Mouse (Mus musculus) regulatory T cell (primary cell): Measurements from ENCODE around the gene Pprc1.

ENCODE experiments used
- in situ Hi-C: fragments of 300-600 bp; cut with MboI, MseI; formaldehyde crosslinking; loops from one replicate; pipeline ENCODE4 v1.15.1; 2025; ENCODE audit warnings: high pct_unique_total_duplicates

Gene Pprc1

DNA sequence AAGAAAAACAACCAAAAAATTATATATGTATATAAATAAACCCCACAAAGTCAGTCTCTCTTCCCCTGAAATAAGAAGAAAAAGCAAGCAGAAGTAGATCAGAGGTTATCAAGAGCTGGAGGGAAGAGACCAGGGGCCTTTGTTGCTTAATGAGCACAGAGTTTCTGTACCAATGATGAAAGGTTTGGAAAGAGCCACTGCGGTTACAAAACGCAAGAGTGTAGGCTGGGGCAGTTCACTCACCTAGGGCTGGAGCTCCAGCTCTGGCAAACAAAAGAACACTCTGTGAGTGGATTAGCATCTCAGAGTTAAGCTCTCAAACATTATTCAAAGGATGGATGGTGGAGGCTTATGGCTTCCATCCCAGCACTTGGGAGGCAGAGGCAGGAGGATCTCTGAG is 65.5 kb downstream of the Pprc1 start:
- in situ Hi-C loops = loop anchor here (10.0 kb wide), 1 partner anchor 735 kb away; no protein-coding TSS in a partner anchor

DNA sequence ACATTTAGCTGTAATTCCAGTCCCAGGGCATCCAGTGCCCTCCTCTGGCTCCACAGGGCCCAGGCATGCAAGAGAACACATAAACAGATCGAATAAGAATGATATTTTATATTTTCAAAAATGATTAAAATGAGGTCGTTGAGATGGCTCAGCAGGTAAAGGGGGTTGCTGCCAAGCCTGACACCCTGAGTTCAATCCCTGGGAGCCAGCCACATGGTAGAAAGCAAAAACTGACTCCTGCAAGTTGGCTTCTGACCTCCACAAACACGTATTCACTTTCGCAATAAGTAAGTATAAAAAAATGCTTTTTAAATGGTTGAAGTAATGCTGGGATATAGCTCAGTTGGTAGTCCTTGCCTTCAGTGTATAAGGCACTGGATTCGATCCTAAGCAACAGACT is 66.1 kb downstream of the Pprc1 start:
- in situ Hi-C loops = loop anchor here (10.0 kb wide), 1 partner anchor 734 kb away; no protein-coding TSS in a partner anchor

DNA sequence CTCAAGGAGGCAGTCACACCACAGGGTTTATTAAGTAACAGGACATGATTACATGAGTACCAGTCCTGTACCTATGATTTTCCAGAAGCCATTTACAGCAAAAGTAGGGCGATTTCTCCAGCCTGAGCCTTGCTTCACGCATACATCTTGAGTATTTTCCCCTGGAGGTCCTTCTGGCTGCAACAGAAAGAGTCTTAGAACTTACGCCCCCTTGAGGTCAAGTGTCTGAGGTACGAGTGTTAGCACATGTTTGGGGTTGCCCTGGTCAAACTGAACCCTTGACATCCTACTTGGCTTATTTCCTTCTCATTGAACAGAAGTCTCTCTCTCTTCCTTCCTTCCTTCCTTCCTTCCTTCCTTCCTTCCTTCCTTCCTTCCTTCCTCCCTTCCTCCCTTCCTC is 69.9 kb downstream of the Pprc1 start:
- in situ Hi-C loops = loop anchor here (10.0 kb wide), 1 partner anchor 730 kb away; no protein-coding TSS in a partner anchor

DNA sequence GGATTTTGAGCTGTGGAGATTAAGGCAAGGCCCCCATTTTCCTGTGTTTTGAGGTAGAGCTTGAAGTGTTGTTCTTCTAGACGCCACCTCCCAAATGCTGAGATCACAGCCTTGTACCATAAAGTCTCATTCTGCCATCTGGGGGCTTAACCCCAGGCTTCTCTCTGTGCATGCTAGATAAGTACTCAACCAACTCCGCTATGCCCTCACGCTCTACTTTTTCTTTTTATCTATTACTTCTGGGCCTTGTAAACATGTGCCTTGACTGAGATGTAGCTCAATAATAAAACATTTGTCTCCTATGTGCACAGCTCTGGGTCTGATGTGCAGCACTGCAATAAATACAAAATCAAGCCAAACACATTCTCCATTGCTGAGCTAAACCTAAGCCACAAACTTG is 74.8 kb downstream of the Pprc1 start:
- in situ Hi-C loops = loop anchor here (10.0 kb wide), 1 partner anchor 725 kb away; no protein-coding TSS in a partner anchor

DNA sequence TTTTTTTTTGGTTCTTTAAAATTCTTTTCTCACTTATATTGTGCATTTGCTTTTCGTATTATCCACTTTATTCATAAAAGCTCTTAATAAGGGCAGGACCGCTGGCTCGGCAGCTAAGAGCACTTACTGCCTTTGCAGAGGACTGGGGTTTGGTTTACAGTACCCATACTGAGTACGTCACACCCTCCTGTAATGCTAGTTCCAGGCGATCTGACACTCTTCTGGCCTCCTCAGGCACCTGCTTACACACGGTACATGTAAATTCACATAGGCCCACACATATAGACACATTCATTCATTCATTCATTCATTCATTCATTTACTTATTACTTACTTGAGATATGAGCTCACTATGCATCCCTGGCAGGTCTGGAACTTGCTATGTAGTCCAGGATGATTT is 76.2 kb downstream of the Pprc1 start:
- in situ Hi-C loops = no loop called here
